Mouse (Mus musculus) adrenal gland, adult 2 months (tissue): ENCODE measurements around the gene Cxcr6. TPM values are rescaled to one million over a fixed set of nuclear protein-coding genes. Genes with fewer than 3 reads are reported as not detected.

Experiments used
- DNase-seq: peaks from one replicate; pipeline ENCODE4 v3.0.0; 2021
- polyA plus RNA-seq: library from polyadenylated mRNA; depleted of rRNA; stranded (reverse); fragments of >200 nt; gene quantifications from 2 replicates; pipeline ENCODE4 v1.2.3, GENCODE M21; 2012; rRNA removed
- total RNA-seq, 2 experiments: library from RNA; stranded (reverse); gene quantifications; 2 replicates each; pipeline ENCODE4 v1.2.3; 2021

Cxcr6 gene
- total and polyA plus RNA-seq, 3 experiments = 0.20 to 0.21 TPM; not detected in 1

GRCm38 (mm10) chr9:123818601-123819000, 12.3 kb downstream of the Cxcr6 start:
- DNase-seq = no peak

GRCm38 (mm10) chr9:123826631-123827030, 20.4 kb downstream of the Cxcr6 start:
- no peak for DNase-seq

- DNase-seq = no peak
Measured at GRCm38 (mm10) chr9:123828916-123829315, 22.6 kb downstream of the Cxcr6 start.

- no peak for DNase-seq
Measured at GRCm38 (mm10) chr9:123835851-123836250, 29.6 kb downstream of the Cxcr6 start.

GRCm38 (mm10) chr9:123840243-123840642, 34.0 kb downstream of the Cxcr6 start:
- DNase-seq = no peak

- DNase-seq = no peak
Measured at GRCm38 (mm10) chr9:123844468-123844867, 38.2 kb downstream of the Cxcr6 start.

- DNase-seq = peak; percentile 56
Measured at GRCm38 (mm10) chr9:123845120-123845519, 38.8 kb downstream of the Cxcr6 start.

GRCm38 (mm10) chr9:123846490-123846889, 40.2 kb downstream of the Cxcr6 start:
- no peak for DNase-seq

- DNase-seq = peak; percentile 11
Measured at GRCm38 (mm10) chr9:123849976-123850695, 43.9 kb downstream of the Cxcr6 start.

GRCm38 (mm10) chr9:123850705-123851061, 44.4 kb downstream of the Cxcr6 start:
- DNase-seq = peak; percentile 72

GRCm38 (mm10) chr9:123851062-123851712, 44.9 kb downstream of the Cxcr6 start:
- peak; percentile 73 for DNase-seq

GRCm38 (mm10) chr9:123851713-123852448, 45.6 kb downstream of the Cxcr6 start, which contains the start of gene Fyco1:
Fyco1 (minus strand) TSS chr9:123851899.
- peak; percentile 94 for DNase-seq

- no peak for DNase-seq
Measured at GRCm38 (mm10) chr9:123852449-123853390, 46.4 kb downstream of the Cxcr6 start.

GRCm38 (mm10) chr9:123856836-123857235, 50.6 kb downstream of the Cxcr6 start:
- no peak for DNase-seq

Other genes starting within 250 kb of the Cxcr6 start
- under 1 TPM in 1 of 2 experiments, not detected in 1; 0.10 TPM for gene Slc6a20b, start 173.9 kb upstream of the Cxcr6 start, total RNA-seq
- not detected in 2 replicates for gene Slc6a20b, start 173.9 kb upstream of the Cxcr6 start, polyA plus RNA-seq
- not detected for gene Ccr9, start 128.0 kb upstream of the Cxcr6 start, total RNA-seq
- gene Ccr9, start 128.0 kb upstream of the Cxcr6 start, polyA plus RNA-seq = 0.04 and 0.20 TPM in 2 replicates
- under 1 TPM in 1 of 2 experiments, not detected in 1; 0.29 TPM for gene Slc6a20a, start 127.6 kb upstream of the Cxcr6 start, total RNA-seq
- gene Slc6a20a, start 127.6 kb upstream of the Cxcr6 start, polyA plus RNA-seq = 0.09 and 0.44 TPM in 2 replicates
- 10 to 100 TPM; 44.7 to 55.5 TPM for gene Lztfl1, start 88.8 kb upstream of the Cxcr6 start, total RNA-seq
- gene Lztfl1, start 88.8 kb upstream of the Cxcr6 start, polyA plus RNA-seq = 0.74 and 1.1 TPM in 2 replicates
- gene Fyco1, start 45.4 kb downstream of the Cxcr6 start, total RNA-seq = 10 to 100 TPM; 37.1 to 41.1 TPM
- gene Fyco1, start 45.4 kb downstream of the Cxcr6 start, polyA plus RNA-seq = 5.9 and 9.7 TPM in 2 replicates
- under 1 TPM; 0.10 to 0.20 TPM for gene Xcr1, start 55.6 kb downstream of the Cxcr6 start, total RNA-seq
- 0.08 and 0.10 TPM in 2 replicates for gene Xcr1, start 55.6 kb downstream of the Cxcr6 start, polyA plus RNA-seq
- gene Ccr1, start 162.2 kb downstream of the Cxcr6 start, total RNA-seq = 1 to 10 TPM; 1.3 to 1.9 TPM
- 0.82 and 0.88 TPM in 2 replicates for gene Ccr1, start 162.2 kb downstream of the Cxcr6 start, polyA plus RNA-seq
- not detected for gene Ccr1l1, start 171.9 kb downstream of the Cxcr6 start, total RNA-seq
- gene Ccr1l1, start 171.9 kb downstream of the Cxcr6 start, polyA plus RNA-seq = not detected in 2 replicates
- not detected for gene Ccr3, start 215.5 kb downstream of the Cxcr6 start, total RNA-seq
- not detected in 2 replicates for gene Ccr3, start 215.5 kb downstream of the Cxcr6 start, polyA plus RNA-seq